ENCODE assay signal across 15 mouse cellular contexts in the genomic region with DNA sequence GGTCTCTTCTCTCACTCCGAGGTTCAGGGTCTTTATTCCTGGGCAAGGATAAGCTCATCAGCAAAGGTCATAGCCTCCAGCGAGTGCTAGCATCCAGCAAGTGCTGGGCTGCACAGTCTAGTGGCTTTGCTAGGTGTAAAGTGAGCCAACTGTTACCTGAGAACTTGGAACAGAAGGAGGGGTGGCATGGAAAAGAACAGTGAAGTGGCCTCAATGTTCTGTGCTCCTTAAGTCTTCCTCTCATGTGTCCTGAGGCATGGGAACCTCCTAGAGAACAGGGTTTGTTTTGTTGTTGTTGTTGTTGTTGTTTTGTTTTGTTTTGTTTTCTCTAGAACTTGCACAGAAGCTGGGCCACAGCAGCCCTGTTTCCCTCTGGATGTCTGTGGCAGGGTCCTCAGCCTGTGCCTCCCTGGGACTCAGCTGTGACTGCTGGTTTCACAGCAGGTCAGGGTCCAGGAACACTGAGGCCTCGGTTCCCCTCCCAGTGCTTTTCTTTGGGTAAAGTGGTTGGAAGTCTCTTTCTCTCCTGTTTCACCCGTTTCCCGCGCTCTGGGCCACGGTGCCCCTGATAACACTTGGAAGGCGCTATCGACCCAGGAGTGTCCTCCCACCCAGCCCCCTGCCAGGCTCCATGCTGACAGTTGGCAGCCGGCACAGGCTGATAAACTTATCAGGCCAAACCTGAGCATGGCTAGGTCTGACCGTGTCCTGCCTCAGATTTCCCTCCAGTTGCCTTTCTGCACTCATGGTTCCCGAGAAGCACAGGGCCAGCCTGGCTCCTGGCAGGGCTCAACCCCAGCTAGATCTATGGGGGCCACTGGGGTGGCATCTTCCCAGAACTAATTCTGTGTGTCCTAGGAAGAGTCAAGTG. TPM values are rescaled to one million over a fixed set of nuclear protein-coding genes. Genes with fewer than 3 reads are reported as not detected.
DNase-seq lines count a peak whose midpoint lies in the region; ATAC-seq and TF ChIP-seq lines count a peak whose summit lies in the region.
"Had no signal": no experiment of that assay in that cellular context is flagged by ENCODE, and none has a peak within 500 bp of the region (broad histone marks: within the 10 kb centered on the region; RNA-seq: fewer than 3 reads in every experiment).

No protein-coding gene starts in this region.

- WGBS in intestine, embryonic 15.5 days = 56% methylated on average over 12 of the region's 12 CpGs
- 45% methylated on average over 12 of the region's 12 CpGs for WGBS in intestine, postnatal 0 days
- WGBS in neural tube, embryonic 15.5 days = 62% methylated on average over 11 of the region's 12 CpGs

- H3K4me1 ChIP-seq in intestine, embryonic 15.5 days (replicated peaks) = no peaks in the 10 kb centered on the region
- no peaks in the 10 kb centered on the region for H3K4me1 ChIP-seq in intestine, postnatal 0 days (replicated peaks; ENCODE audit: control insufficient read depth, insufficient read depth, low read length)
- H3K4me1 ChIP-seq in neural tube, embryonic 15.5 days = no peaks in the 10 kb centered on the region

- DNase-seq in c-Kit-negative CD71-positive TER-119-positive erythroid progenitor cells, embryonic 14.5 days (ENCODE audit: low read depth, low spot score) = peak; percentile 86
- peak; percentile 96 for DNase-seq in liver
- peak; percentile 77 to 89 for DNase-seq in spleen, postnatal 10 days (ENCODE audit: low spot score in 2 of 2)
- no peak for DNase-seq in adrenal gland, adult 18-20 months (ENCODE audit: low spot score in 2 of 2)
- DNase-seq in cerebellum, adult 11-12 months = no peak
- DNase-seq: cerebellum, postnatal 14 days; kidney, adult 9 months; lung, adult 2 months; thymus, postnatal 4 days had no signal

- no peak for TF ChIP-seq CTCF in intestine, postnatal 0 days (IDR thresholded peaks at IDR 0.05; ENCODE audit: low read depth)

- H3K4me3 ChIP-seq in intestine, embryonic 15.5 days (replicated peaks) = no peak overlapping the region
- H3K4me3 ChIP-seq in intestine, postnatal 0 days (ENCODE audit: low read depth, low read length) = no peak overlapping the region
- H3K4me3 ChIP-seq in neural tube, embryonic 15.5 days (replicated peaks) = no peak overlapping the region

- H3K9me3 ChIP-seq in intestine, embryonic 15.5 days = no peaks in the 10 kb centered on the region
- H3K9me3 ChIP-seq in intestine, postnatal 0 days (ENCODE audit: control insufficient read depth) = no peaks in the 10 kb centered on the region
- no peaks in the 10 kb centered on the region for H3K9me3 ChIP-seq in neural tube, embryonic 15.5 days (replicated peaks)

- H3K9ac ChIP-seq in intestine, embryonic 15.5 days = no peak overlapping the region
- H3K9ac ChIP-seq in intestine, postnatal 0 days (ENCODE audit: low read depth, low read length) = no peak overlapping the region
- H3K9ac ChIP-seq in neural tube, embryonic 15.5 days (replicated peaks) = no peak overlapping the region

- no peak overlapping the region for H3K4me2 ChIP-seq in intestine, embryonic 15.5 days (replicated peaks)
- no peak overlapping the region for H3K4me2 ChIP-seq in intestine, postnatal 0 days (replicated peaks; ENCODE audit: low read depth)
- H3K4me2 ChIP-seq in neural tube, embryonic 15.5 days = no peak overlapping the region

- no peaks in the 10 kb centered on the region for H3K27me3 ChIP-seq in intestine, embryonic 15.5 days (replicated peaks)
- no peaks in the 10 kb centered on the region for H3K27me3 ChIP-seq in intestine, postnatal 0 days (replicated peaks; ENCODE audit: control insufficient read depth, insufficient read depth, low read length)
- no peaks in the 10 kb centered on the region for H3K27me3 ChIP-seq in neural tube, embryonic 15.5 days (replicated peaks)

- H3K27ac ChIP-seq in intestine, embryonic 15.5 days = no peak overlapping the region
- H3K27ac ChIP-seq in intestine, postnatal 0 days (ENCODE audit: low read depth, low read length) = no peak overlapping the region
- no peak overlapping the region for H3K27ac ChIP-seq in neural tube, embryonic 15.5 days (replicated peaks)

- H3K36me3 ChIP-seq in intestine, embryonic 15.5 days = no peaks in the 10 kb centered on the region
- H3K36me3 ChIP-seq in intestine, postnatal 0 days (ENCODE audit: control insufficient read depth, insufficient read depth) = no peaks in the 10 kb centered on the region
- H3K36me3 ChIP-seq in neural tube, embryonic 15.5 days = no peaks in the 10 kb centered on the region

- peak; percentile 78 for ATAC-seq in intestine, embryonic 15.5 days
- no peak for ATAC-seq in intestine, postnatal 0 days
- no peak for ATAC-seq in neural tube, embryonic 15.5 days (ENCODE audit: low FRiP score)

RNA-seq across cellular contexts. Expression of gene Gtf3c5, which starts 18.4 kb away (rescaled TPM):
- polyA plus RNA-seq in intestine, embryonic 15.5 days (2015; fragmentation: Nextera tagmentation; extraction: Ambion mirVana) = 31.8 and 33.8 TPM in 2 replicates
- polyA plus RNA-seq in intestine, postnatal 0 days (2015; fragmentation: Nextera tagmentation; extraction: Ambion mirVana) = 8.4 and 8.9 TPM in 2 replicates
- 37.2 and 40.1 TPM in 2 replicates for polyA plus RNA-seq in neural tube, embryonic 15.5 days (2015; fragmentation: Nextera tagmentation; extraction: Ambion mirVana)
- 10 to 100 TPM; 15.2 to 17.2 TPM for total RNA-seq in adrenal gland, adult 18-20 months (2021)

RNA-seq across cellular contexts. Expression of gene Gfi1b, which starts 19.8 kb away (rescaled TPM):
- 1.1 and 1.5 TPM in 2 replicates for polyA plus RNA-seq in intestine, embryonic 15.5 days (2015; fragmentation: Nextera tagmentation; extraction: Ambion mirVana)
- 0.34 TPM in 1 of 2 replicates, not detected in the other for polyA plus RNA-seq in intestine, postnatal 0 days (2015; fragmentation: Nextera tagmentation; extraction: Ambion mirVana)
- polyA plus RNA-seq in neural tube, embryonic 15.5 days (2015; fragmentation: Nextera tagmentation; extraction: Ambion mirVana) = 0.87 TPM in 1 of 2 replicates, not detected in the other
- not detected for total RNA-seq in adrenal gland, adult 18-20 months (2021)
- total RNA-seq: heart, postnatal 25 days had no signal

RNA-seq across cellular contexts. Expression of gene Cel, which starts 38.8 kb away (rescaled TPM):
- 159 and 428 TPM in 2 replicates for polyA plus RNA-seq in intestine, embryonic 15.5 days (2015; fragmentation: Nextera tagmentation; extraction: Ambion mirVana)
- 5.5 and 7.9 TPM in 2 replicates for polyA plus RNA-seq in intestine, postnatal 0 days (2015; fragmentation: Nextera tagmentation; extraction: Ambion mirVana)
- 0.09 and 3.3 TPM in 2 replicates for polyA plus RNA-seq in neural tube, embryonic 15.5 days (2015; fragmentation: Nextera tagmentation; extraction: Ambion mirVana)
- total RNA-seq in adrenal gland, adult 18-20 months (2021) = not detected
- total RNA-seq: CH12.LX; heart, postnatal 25 days had no signal
- polyA plus RNA-seq: embryonic facial prominence, embryonic 14.5 days had no signal

RNA-seq across cellular contexts. Expression of gene Tsc1, which starts 39.1 kb away (rescaled TPM):
- 16.2 and 16.6 TPM in 2 replicates for polyA plus RNA-seq in intestine, embryonic 15.5 days (2015; fragmentation: Nextera tagmentation; extraction: Ambion mirVana)
- polyA plus RNA-seq in intestine, postnatal 0 days (2015; fragmentation: Nextera tagmentation; extraction: Ambion mirVana) = 6.5 and 8.2 TPM in 2 replicates
- 29.8 and 33.3 TPM in 2 replicates for polyA plus RNA-seq in neural tube, embryonic 15.5 days (2015; fragmentation: Nextera tagmentation; extraction: Ambion mirVana)
- total RNA-seq in adrenal gland, adult 18-20 months (2021) = 10 to 100 TPM; 18.5 to 21.3 TPM

Comparison
In these comparisons a context has a peak if more than half of its experiments do, and no peak if none do; other contexts are left out.
1. RNA of gene Cel, which starts 38.8 kb away (polyA plus RNA-seq): 159 to 428 TPM in intestine, embryonic 15.5 days; 5.5 to 7.9 TPM in intestine, postnatal 0 days and 0.09 to 3.3 TPM in neural tube, embryonic 15.5 days; every median in the first group is over 10 times any median in the second.
2. DNase-seq: peak in c-Kit-negative CD71-positive TER-119-positive erythroid progenitor cells, embryonic 14.5 days (single experiment), liver (single experiment) and spleen, postnatal 10 days (2 of 2); none in adrenal gland, adult 18-20 months (0 of 2) and cerebellum, adult 11-12 months (single experiment).